Mouse (Mus musculus) layer of hippocampus, adult 18-20 months (tissue): ENCODE data around the gene Gm1979. TPM values are rescaled to one million over a fixed set of nuclear protein-coding genes. Genes with fewer than 3 reads are reported as not detected.
A peak's percentile ranks its signal among the peaks of the same experiment; 100 is the strongest.
"Not testable (repeated sequence)": the region's sequence is repeated elsewhere in the genome, so short reads cannot be mapped to it uniquely, and the experiment has no call there.

Source experiments
- DNase-seq, 2 experiments: peaks; one replicate each; pipeline ENCODE4 v3.0.0; 2022; ENCODE audit warnings: low spot score in 2 of 2
- long read RNA-seq: library from polyadenylated mRNA; stranded (forward); transcript quantifications from one replicate; pipeline ENCODE4 v2.0.0, GENCODE M21; 2021
- total RNA-seq, 2 experiments: library from RNA; stranded (reverse); gene quantifications; 2 replicates each; pipeline ENCODE4 v1.2.3; 2021

Gene Gm1979
- total RNA-seq, result under 1 TPM in 1 of 2 experiments, not detected in 1; 0.22 TPM
- long read RNA-seq, result 0 reads

- not testable (repeated sequence) for DNase-seq
Measured at GRCm38 (mm10) chr5:26004698-26005097, at the start of gene Gm1979. TSS of gene Gm1979 (minus strand) at chr5:26004798.

GRCm38 (mm10) chr5:26039458-26039857 lies 34.9 kb upstream of the Gm1979 start, which contains the start of gene Speer4a:
TSS of gene Speer4a (minus strand) at chr5:26039558.
- not testable (repeated sequence) for DNase-seq

GRCm38 (mm10) chr5:26022816-26023215 lies 18.2 kb upstream of the Gm1979 start, which contains the start of gene Gm5862:
TSS of gene Gm5862 (minus strand) at chr5:26022916.
- not testable (repeated sequence) for DNase-seq

GRCm38 (mm10) chr5:26007697-26008096 lies 3.1 kb upstream of the Gm1979 start:
- not testable (repeated sequence) for DNase-seq

GRCm38 (mm10) chr5:26006937-26007695 lies 2.5 kb upstream of the Gm1979 start:
- DNase-seq, result peak in 1 of 2 experiments; percentile 16

- not testable (repeated sequence) for DNase-seq
Measured at GRCm38 (mm10) chr5:25988550-25988949, 16.0 kb downstream of the Gm1979 start, which contains the start of gene Gm21698. TSS of gene Gm21698 (minus strand) at chr5:25988650.

GRCm38 (mm10) chr5:25972563-25972962 lies 32.0 kb downstream of the Gm1979 start, which contains the start of gene Gm21680:
TSS of gene Gm21680 (minus strand) at chr5:25972663.
- DNase-seq, result not testable (repeated sequence)

GRCm38 (mm10) chr5:25957050-25957449 lies 47.5 kb downstream of the Gm1979 start:
- not testable (repeated sequence) for DNase-seq

- DNase-seq, result not testable (repeated sequence)
Measured at GRCm38 (mm10) chr5:25956611-25957010, 48.0 kb downstream of the Gm1979 start.

GRCm38 (mm10) chr5:25954317-25954716 lies 50.3 kb downstream of the Gm1979 start, which contains the start of gene Gm21671:
TSS of gene Gm21671 (minus strand) at chr5:25954417.
- not testable (repeated sequence) for DNase-seq

Other genes with a start within 250 kb of the Gm1979 start
- gene Actr3b, start 244.8 kb downstream of the Gm1979 start, total RNA-seq, result 100 to 1,000 TPM; 134 to 146 TPM
- gene Gm21663, start 62.4 kb downstream of the Gm1979 start, total RNA-seq, result not detected
- gene Gm21671, start 50.4 kb downstream of the Gm1979 start, total RNA-seq, result not detected
- not detected for gene Gm21680, start 32.1 kb downstream of the Gm1979 start, total RNA-seq
- gene Gm21698, start 16.1 kb downstream of the Gm1979 start, total RNA-seq, result not detected
- not detected for gene Gm5862, start 18.1 kb upstream of the Gm1979 start, total RNA-seq
- gene Speer4a, start 34.8 kb upstream of the Gm1979 start, total RNA-seq, result not detected
- gene Gm7347, start 53.8 kb upstream of the Gm1979 start, total RNA-seq, result not detected
- not detected for gene Gm10471, start 84.5 kb upstream of the Gm1979 start, total RNA-seq
- not detected for gene 5031410I06Rik, start 100.6 kb upstream of the Gm1979 start, total RNA-seq
- not detected for gene Gm10220, start 116.6 kb upstream of the Gm1979 start, total RNA-seq